Mouse (Mus musculus) CD4-positive, CD25-positive, alpha-beta regulatory T cell, adult 2 months (primary cell): ENCODE data around the gene Zfyve28.

ENCODE experiments used
- DNase-seq: peaks from one replicate; pipeline ENCODE4 v3.0.0-alpha.2; 2012; ENCODE audit warnings: low read depth, low spot score

Zfyve28 gene

GRCm38 (mm10) chr5:34287001-34287837 lies 1.0 kb downstream of the Zfyve28 start:
- no peak for DNase-seq

GRCm38 (mm10) chr5:34286516-34286915 lies 1.7 kb downstream of the Zfyve28 start:
- no peak for DNase-seq

GRCm38 (mm10) chr5:34285285-34285684 lies 3.0 kb downstream of the Zfyve28 start:
- no peak for DNase-seq

- no peak for DNase-seq
Observed at GRCm38 (mm10) chr5:34284156-34284750, 4.0 kb downstream of the Zfyve28 start.

GRCm38 (mm10) chr5:34283355-34283754 lies 4.9 kb downstream of the Zfyve28 start:
- no peak for DNase-seq

GRCm38 (mm10) chr5:34280976-34281375 lies 7.3 kb downstream of the Zfyve28 start:
- DNase-seq, result no peak

GRCm38 (mm10) chr5:34279214-34279613 lies 9.0 kb downstream of the Zfyve28 start:
- no peak for DNase-seq

- DNase-seq, result no peak
Observed at GRCm38 (mm10) chr5:34278058-34278457, 10.2 kb downstream of the Zfyve28 start.

- no peak for DNase-seq
Observed at GRCm38 (mm10) chr5:34276746-34277145, 11.5 kb downstream of the Zfyve28 start.

GRCm38 (mm10) chr5:34276191-34276590 lies 12.1 kb downstream of the Zfyve28 start:
- DNase-seq, result no peak

GRCm38 (mm10) chr5:34274676-34275293 lies 13.5 kb downstream of the Zfyve28 start:
- DNase-seq, result no peak

GRCm38 (mm10) chr5:34274268-34274667 lies 14.0 kb downstream of the Zfyve28 start:
- no peak for DNase-seq

- no peak for DNase-seq
Observed at GRCm38 (mm10) chr5:34273251-34273681, 15.0 kb downstream of the Zfyve28 start.

GRCm38 (mm10) chr5:34271743-34272142 lies 16.5 kb downstream of the Zfyve28 start:
- DNase-seq, result peak; percentile 71

GRCm38 (mm10) chr5:34269921-34270465 lies 18.3 kb downstream of the Zfyve28 start:
- DNase-seq, result no peak

- DNase-seq, result no peak
Observed at GRCm38 (mm10) chr5:34269197-34269920, 18.9 kb downstream of the Zfyve28 start.

GRCm38 (mm10) chr5:34266065-34266464 lies 22.2 kb downstream of the Zfyve28 start:
- DNase-seq, result no peak

GRCm38 (mm10) chr5:34259172-34259816 lies 29.0 kb downstream of the Zfyve28 start:
- no peak for DNase-seq

GRCm38 (mm10) chr5:34255189-34255588 lies 33.1 kb downstream of the Zfyve28 start:
- DNase-seq, result peak; percentile 53

GRCm38 (mm10) chr5:34254309-34254708 lies 33.9 kb downstream of the Zfyve28 start:
- DNase-seq, result no peak

- DNase-seq, result no peak
Observed at GRCm38 (mm10) chr5:34252967-34253519, 35.2 kb downstream of the Zfyve28 start.
